Mouse (Mus musculus): ENCODE measurements at regions not wholly inside any gene's neighbourhood (a gene's known extent, or its start where the extent isn't known, plus 50 kb on each side); places are given as distances from the start of the nearest gene placed in this dataset.

GRCm38 (mm10) chr6:94336168-94336567 is 52.5 kb upstream of the Magi1 start:
- DNase-seq, result peak; percentile 6 to 8
